Mouse (Mus musculus) liver, embryonic 11.5 days (tissue): ENCODE results near the gene Olfr33. TPM values are rescaled to one million over a fixed set of nuclear protein-coding genes. Genes with fewer than 3 reads are reported as not detected.

Source experiments
- ATAC-seq: fragments of 200-750 bp; cut with Nextera tagmentation; replicated peaks from 2 replicates; pipeline ENCODE4 v1.8.0; 2017; ENCODE audit warnings: moderate number of reproducible peaks, mild to moderate bottlenecking, moderate TSS enrichment, moderate library complexity; ENCODE audit not compliant: low FRiP score
- DNase-seq: peaks from one replicate; pipeline ENCODE4 v3.0.0-alpha.2; 2017; ENCODE audit warnings: low spot score
- H3K27ac ChIP-seq: fragments of 300-500 bp; sonication (generic); 2 replicates; pipeline ENCODE4 v1.5.1; 2014; ENCODE audit warnings: mild to moderate bottlenecking, low read depth, low read length, control low read depth
- H3K27me3 ChIP-seq: fragments of 300-500 bp; sonication (generic); replicated peaks from 2 replicates; pipeline ENCODE4 v1.6.1; 2014; ENCODE audit warnings: low read length, mixed read lengths; ENCODE audit not compliant: control insufficient read depth, insufficient read depth
- H3K36me3 ChIP-seq: fragments of 300-500 bp; sonication (generic); 2 replicates; pipeline ENCODE4 v1.6.1; 2014; ENCODE audit warnings: mild to moderate bottlenecking, low read length, moderate library complexity, mixed read lengths; ENCODE audit not compliant: control insufficient read depth, insufficient read depth
- H3K4me1 ChIP-seq: fragments of 300-500 bp; sonication (generic); replicated peaks from 2 replicates; pipeline ENCODE4 v1.6.1; 2014; ENCODE audit warnings: low read length, mixed read lengths; ENCODE audit not compliant: control insufficient read depth, insufficient read depth
- H3K4me2 ChIP-seq: fragments of 300-500 bp; sonication (generic); 2 replicates; pipeline ENCODE4 v1.6.1; 2014; ENCODE audit warnings: mild to moderate bottlenecking, control low read depth, moderate library complexity
- H3K4me3 ChIP-seq: fragments of 300-500 bp; sonication (generic); 2 replicates; pipeline ENCODE4 v1.5.1; 2014; ENCODE audit warnings: low read depth, low read length, control low read depth
- H3K9ac ChIP-seq: fragments of 300-500 bp; sonication (generic); 2 replicates; pipeline ENCODE4 v1.6.1; 2014; ENCODE audit warnings: low read depth, low read length, control low read depth
- H3K9me3 ChIP-seq: fragments of 300-500 bp; sonication (generic); 2 replicates; pipeline ENCODE4 v1.6.1; 2016; ENCODE audit warnings: low read length, inconsistent platforms, mixed read lengths; ENCODE audit not compliant: control insufficient read depth
- WGBS: fragments of 180-500 bp; shearing (Covaris S2); extraction: QIAGEN DNeasy Blood & Tissue Kit; methylation state at CpG from one replicate; pipeline ENCODE4 v1.1.7; 2014; 5-methylcytosine and 5-hydroxymethylcytosine counted together
- polyA plus RNA-seq: library from polyadenylated mRNA; unstranded; fragments of >200 nt; fragmentation: Nextera tagmentation; extraction: Ambion mirVana; gene quantifications from 2 replicates; pipeline ENCODE4 v1.2.1, GENCODE M21; 2014

Gene Olfr33
- not detected in 2 replicates for polyA plus RNA-seq

DNA sequence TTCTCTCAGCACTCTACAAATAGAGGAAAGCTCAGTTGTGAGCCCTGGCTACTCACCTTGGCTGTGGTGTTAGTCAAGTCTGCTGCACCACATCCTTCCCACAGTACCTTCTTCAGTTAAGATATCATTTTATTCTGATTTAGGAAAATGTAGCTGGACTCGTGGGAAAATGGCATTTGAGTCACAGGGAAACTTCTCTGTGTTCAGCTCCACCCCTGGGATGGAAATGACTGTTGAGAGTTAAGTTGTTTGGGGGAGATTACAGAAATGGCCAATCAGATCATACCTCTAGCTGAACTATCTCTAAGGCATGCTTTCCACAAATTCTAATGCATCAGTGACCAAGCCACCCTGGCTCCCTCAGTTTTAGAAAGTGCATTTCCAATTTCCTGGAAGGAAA is at the start of gene Olfr33:
Olfr33 (minus strand) TSS at position 101 of the 400 bp plus-strand sequence.
- Histone ChIP-seq H3K27me3 (no peaks in the 10 kb centered on the region), H3K27ac (no peak within 1 kb of the TSS), H3K9ac (no peak within 1 kb of the TSS), H3K4me1 (no peaks in the 10 kb centered on the region), H3K9me3 (no peaks in the 10 kb centered on the region), H3K36me3 (no peaks in the 10 kb centered on the region), H3K4me2 (no peak within 1 kb of the TSS), H3K4me3 (no peak within 1 kb of the TSS)
- no peak for ATAC-seq
- DNase-seq: no peak
- WGBS: 29% methylated on average over 1 of the region's 1 CpGs

DNA sequence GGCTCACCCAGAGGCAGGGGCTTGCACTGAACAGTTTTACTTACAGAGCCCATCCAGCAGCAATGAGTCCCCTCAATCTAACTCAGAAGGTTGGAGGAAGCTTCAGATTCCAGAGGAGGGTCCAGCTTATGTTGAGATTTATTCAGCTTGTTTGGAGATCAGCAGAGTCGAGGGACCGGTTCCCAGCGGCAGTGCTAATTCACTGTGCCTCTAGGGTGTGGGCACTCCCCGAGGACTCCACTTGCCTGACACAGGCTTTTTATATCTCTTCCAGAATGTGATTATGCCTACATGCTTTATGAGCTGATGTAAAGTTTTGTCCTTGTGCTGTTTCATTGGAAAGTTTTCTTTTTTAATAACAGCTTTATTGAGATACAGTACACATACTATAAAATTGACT is 40.4 kb upstream of the Olfr33 start, which contains the start of the genes Olfr560 and Olfr78:
Olfr560 (minus strand) TSS at position 101 of the 400 bp plus-strand sequence.
Olfr78 (minus strand) TSS at position 206 of the 400 bp plus-strand sequence.
- no peaks in the 10 kb centered on the region for H3K27me3 ChIP-seq
- WGBS: 67% methylated on average over 4 of the region's 4 CpGs
- H3K9me3 ChIP-seq: no peaks in the 10 kb centered on the region
- H3K4me2 ChIP-seq: no peak within 1 kb of the TSS
- no peaks in the 10 kb centered on the region for H3K4me1 ChIP-seq
- ATAC-seq (no peak), DNase-seq (no peak)
- H3K27ac ChIP-seq: no peak within 1 kb of the TSS
- no peak within 1 kb of the TSS for H3K4me3 ChIP-seq
- H3K9ac ChIP-seq: no peak within 1 kb of the TSS
- H3K36me3 ChIP-seq: no peaks in the 10 kb centered on the region

DNA sequence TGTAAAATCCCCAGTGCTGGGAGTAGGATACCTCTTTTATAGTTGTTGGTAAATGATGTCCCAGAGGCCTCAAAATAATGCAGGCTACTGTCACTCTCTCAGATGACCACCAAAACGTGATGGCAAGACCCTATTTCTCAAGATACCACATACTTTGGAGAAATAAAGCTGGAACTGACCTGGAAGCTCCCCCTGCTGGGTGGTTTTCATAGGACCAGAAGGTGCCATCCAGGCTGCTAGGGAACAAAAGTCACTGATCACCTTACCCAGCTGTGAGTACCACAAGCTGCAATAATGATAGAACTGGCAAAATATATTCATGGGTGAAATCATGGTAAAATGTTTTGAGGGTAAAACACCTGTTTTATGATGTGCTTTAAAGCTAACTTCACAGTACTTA is 33.2 kb upstream of the Olfr33 start:
- H3K9me3 ChIP-seq: no peaks in the 10 kb centered on the region
- H3K4me3 ChIP-seq: no peak overlapping the region
- no peaks in the 10 kb centered on the region for H3K27me3 ChIP-seq
- no peak for ATAC-seq
- H3K4me2 ChIP-seq: no peak overlapping the region
- no peak overlapping the region for H3K9ac ChIP-seq
- WGBS: 16% methylated on average over 1 of the region's 1 CpGs
- H3K4me1 ChIP-seq: no peaks in the 10 kb centered on the region
- no peak overlapping the region for H3K27ac ChIP-seq
- DNase-seq: no peak
- H3K36me3 ChIP-seq: no peaks in the 10 kb centered on the region

DNA sequence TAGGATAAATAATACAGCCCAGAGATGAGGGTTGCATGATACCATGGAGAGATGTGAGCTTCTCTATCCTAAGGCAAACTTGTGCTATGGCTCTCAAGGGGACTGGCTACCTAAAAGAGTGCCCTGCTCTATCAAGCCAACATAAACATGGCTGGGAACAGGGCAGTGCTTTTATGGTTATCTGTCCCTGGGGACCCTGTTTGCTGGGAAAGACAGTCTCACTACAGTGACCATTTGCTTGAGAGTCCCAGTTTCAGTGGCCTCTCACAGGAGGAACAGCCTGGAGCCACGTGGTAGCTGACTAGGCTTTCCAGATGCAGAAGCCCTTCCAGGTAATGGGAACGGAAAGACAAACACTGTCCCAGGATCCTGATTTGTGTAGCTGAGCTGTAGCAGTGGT is 18.8 kb upstream of the Olfr33 start:
- H3K4me1 ChIP-seq: no peaks in the 10 kb centered on the region
- H3K4me2 ChIP-seq: no peak overlapping the region
- no peak overlapping the region for H3K4me3 ChIP-seq
- 48% methylated on average over 2 of the region's 2 CpGs for WGBS
- no peak overlapping the region for H3K9ac ChIP-seq
- no peak overlapping the region for H3K27ac ChIP-seq
- H3K36me3 ChIP-seq: no peaks in the 10 kb centered on the region
- ATAC-seq (no peak), DNase-seq (no peak)
- no peaks in the 10 kb centered on the region for H3K9me3 ChIP-seq
- H3K27me3 ChIP-seq: no peaks in the 10 kb centered on the region

DNA sequence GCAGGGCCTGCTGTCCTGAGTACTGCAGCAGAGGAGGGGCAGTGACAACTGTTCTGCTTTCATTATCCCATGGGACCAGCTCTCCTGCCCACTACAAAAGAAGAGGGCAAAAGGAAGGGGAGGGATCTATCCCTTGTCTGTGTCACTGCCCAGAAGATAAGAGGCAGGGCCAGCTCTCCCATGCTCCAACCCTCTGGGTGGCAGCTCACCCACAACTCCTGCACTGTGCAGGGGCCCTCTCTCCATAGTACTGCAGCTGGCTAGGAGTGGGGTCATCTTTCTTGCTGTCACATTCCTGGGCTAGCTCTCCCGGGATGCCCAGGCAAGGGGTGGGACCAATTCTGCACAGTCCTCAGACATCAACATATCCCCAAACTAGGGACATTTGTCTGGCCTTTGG is 14.9 kb upstream of the Olfr33 start:
- DNase-seq: no peak
- WGBS: 64% methylated on average over 1 of the region's 1 CpGs

DNA sequence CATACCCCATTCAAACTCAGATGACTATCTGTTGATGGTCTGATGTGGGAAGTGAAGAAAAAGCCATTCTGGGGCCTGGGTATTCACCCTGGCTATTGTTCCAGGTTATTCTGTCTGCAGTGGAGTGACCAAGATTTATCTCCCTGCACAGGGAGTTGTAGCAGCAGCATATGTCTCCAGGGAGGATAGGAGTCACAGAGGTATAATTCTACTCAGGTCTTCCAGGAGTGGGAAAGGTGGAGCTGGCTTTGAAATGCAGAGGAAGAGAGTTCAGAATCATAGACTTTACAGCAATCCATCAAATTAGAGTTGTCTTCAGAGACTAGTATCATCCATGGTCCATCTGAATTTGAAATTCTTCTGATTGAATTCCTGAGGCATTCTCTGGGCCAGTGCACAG is 8.5 kb upstream of the Olfr33 start, which contains the start of gene Olfr559:
Olfr559 (minus strand) TSS at position 101 of the 400 bp plus-strand sequence.
- DNase-seq (no peak), ATAC-seq (no peak)
- H3K4me3 ChIP-seq: no peak within 1 kb of the TSS
- H3K9ac ChIP-seq: no peak within 1 kb of the TSS
- no peaks in the 10 kb centered on the region for H3K9me3 ChIP-seq
- no peaks in the 10 kb centered on the region for H3K27me3 ChIP-seq
- no peak within 1 kb of the TSS for H3K27ac ChIP-seq
- H3K4me2 ChIP-seq: no peak within 1 kb of the TSS
- no peaks in the 10 kb centered on the region for H3K36me3 ChIP-seq
- H3K4me1 ChIP-seq: no peaks in the 10 kb centered on the region

More for the DNA sequence above, 14.9 kb upstream of the Olfr33 start:
- Histone ChIP-seq H3K27me3 (no peaks in the 10 kb centered on the region), H3K36me3 (no peaks in the 10 kb centered on the region), H3K9me3 (no peaks in the 10 kb centered on the region), H3K4me1 (no peaks in the 10 kb centered on the region), H3K4me2 (no peak overlapping the region), H3K9ac (no peak overlapping the region), H3K27ac (no peak overlapping the region), H3K4me3 (no peak overlapping the region)
- no peak for ATAC-seq

DNA sequence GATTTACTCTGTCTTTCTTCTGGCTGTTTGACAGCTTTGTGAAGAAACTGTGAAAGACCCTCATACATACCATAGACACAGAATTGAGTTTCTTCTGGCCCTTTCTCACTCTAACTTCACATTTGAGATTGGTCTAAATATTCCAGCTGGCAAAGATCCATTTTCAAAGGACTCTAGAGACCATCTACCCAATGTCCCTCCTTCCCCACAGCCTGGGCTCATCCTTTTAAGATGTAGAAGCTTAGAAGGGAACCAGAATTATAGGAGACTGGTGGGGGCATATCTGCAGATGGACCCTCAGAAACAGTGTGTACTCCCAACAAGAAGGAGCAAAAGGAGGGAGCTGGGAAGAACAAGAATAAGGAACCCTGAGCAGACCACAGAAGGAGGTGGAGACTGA is 17.0 kb downstream of the Olfr33 start, which contains the start of gene Olfr558:
Olfr558 (plus strand) TSS at position 301 of the 400 bp plus-strand sequence.
- no peaks in the 10 kb centered on the region for H3K36me3 ChIP-seq
- no peaks in the 10 kb centered on the region for H3K27me3 ChIP-seq
- H3K4me1 ChIP-seq: no peaks in the 10 kb centered on the region
- no peak for DNase-seq
- H3K27ac ChIP-seq: no peak within 1 kb of the TSS
- H3K9me3 ChIP-seq: no peaks in the 10 kb centered on the region
- H3K4me3 ChIP-seq: no peak within 1 kb of the TSS
- ATAC-seq: no peak
- H3K9ac ChIP-seq: no peak within 1 kb of the TSS
- no peak within 1 kb of the TSS for H3K4me2 ChIP-seq

DNA sequence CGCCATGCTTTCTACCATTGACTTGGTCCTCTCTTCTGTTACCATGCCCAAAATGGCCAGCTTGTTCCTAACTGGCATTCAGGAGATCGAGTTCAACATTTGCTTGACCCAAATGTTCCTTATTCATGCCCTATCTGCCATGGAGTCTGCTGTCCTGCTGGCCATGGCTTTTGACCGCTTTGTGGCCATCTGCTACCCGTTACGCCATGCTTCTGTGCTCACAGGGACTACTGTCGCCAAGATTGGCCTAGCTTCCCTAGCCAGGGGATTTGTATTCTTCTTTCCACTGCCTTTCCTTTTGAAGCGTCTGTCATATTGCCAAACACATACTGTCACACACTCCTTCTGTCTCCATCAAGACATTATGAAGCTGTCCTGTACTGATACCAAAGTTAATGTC is 20.4 kb downstream of the Olfr33 start:
- DNase-seq (no peak), ATAC-seq (no peak)
- H3K9me3 ChIP-seq: no peaks in the 10 kb centered on the region
- H3K27me3 ChIP-seq: no peaks in the 10 kb centered on the region
- H3K27ac ChIP-seq: no peak overlapping the region
- H3K4me2 ChIP-seq: no peak overlapping the region
- H3K4me3 ChIP-seq: no peak overlapping the region
- WGBS: 82% methylated on average over 7 of the region's 7 CpGs
- H3K4me1 ChIP-seq: no peaks in the 10 kb centered on the region
- H3K36me3 ChIP-seq: no peaks in the 10 kb centered on the region
- no peak overlapping the region for H3K9ac ChIP-seq

DNA sequence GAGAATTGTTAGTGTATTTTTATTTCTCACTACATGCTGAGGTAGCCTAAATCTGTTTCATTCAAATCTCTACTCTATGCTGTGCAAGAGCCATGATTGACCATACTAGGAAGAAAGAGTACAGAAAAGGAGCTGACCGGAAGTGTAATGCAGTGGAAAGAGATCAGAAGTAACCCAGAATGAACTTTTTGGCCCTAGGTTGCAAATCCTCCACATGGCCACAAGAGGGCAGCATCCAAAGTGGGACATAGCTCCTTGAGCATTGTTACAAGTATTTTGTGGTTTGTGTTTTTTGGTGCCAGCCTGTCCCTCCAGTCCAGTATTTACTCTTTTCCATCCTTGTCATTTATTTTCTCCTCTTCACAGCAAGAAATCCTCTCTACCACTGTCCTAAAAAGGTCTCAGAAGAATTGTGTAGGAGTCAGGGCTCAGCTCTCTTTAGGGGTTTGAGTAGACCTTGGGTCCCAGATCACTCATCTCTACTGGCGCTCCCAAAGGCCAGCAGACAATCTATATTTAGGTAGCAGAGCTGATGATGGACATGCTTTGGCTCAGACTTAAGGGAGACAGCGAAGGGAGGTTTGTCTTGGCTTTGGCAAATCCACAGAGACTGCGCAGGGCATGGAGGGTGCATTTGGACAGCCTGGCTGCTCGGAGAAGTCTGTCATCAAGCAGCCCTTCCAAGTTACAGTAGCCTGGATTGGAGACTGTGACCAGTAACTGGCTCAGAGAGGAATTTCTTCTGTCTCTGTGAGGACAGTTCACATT is 23.3 kb downstream of the Olfr33 start, which contains the start of gene Olfr557:
Olfr557 (plus strand) TSS at position 553 of the 768 bp plus-strand sequence.
- Histone ChIP-seq H3K36me3 (no peaks in the 10 kb centered on the region), H3K9ac (no peak within 1 kb of the TSS), H3K4me1 (no peaks in the 10 kb centered on the region), H3K9me3 (no peaks in the 10 kb centered on the region), H3K27ac (no peak within 1 kb of the TSS), H3K27me3 (no peaks in the 10 kb centered on the region), H3K4me2 (no peak within 1 kb of the TSS), H3K4me3 (no peak within 1 kb of the TSS)
- ATAC-seq (0 out of 2 replicates have a peak, but pooled peaks have one; percentile 7), DNase-seq (no peak)
- 71% methylated on average over 5 of the region's 5 CpGs for WGBS
